Mouse (Mus musculus): ENCODE measurements around the gene Srcin1. TPM values are rescaled to one million over a fixed set of nuclear protein-coding genes. Genes with fewer than 3 reads are reported as not detected.

Gene Srcin1
- polyA plus RNA-seq, 1 experiment from 2014 or later, result 6.5 TPM

DNA sequence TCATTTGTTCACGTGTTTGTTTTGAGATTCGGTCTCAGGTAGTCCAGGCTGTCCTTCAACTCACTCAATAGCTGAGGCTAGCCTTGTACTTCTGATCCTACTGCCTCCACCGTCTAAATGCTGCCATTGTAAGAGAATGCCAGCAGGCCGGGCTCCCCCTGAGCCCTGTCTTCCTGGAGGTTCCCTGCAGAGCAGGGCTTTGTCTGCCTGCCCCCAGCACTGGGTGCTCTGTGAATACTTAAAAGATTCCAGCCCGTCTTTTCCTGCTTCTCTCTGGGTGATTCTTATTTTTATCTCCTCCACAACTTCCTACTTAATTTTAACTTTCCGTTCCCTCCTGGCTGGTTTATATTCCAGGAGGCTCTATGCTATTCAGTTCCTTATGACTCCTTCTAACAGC lies 26.2 kb upstream of the Srcin1 start:
- no peak for ATAC-seq (ENCODE audit: low FRiP score, low read depth)
- H3K36me3 ChIP-seq, result no peaks in the 10 kb centered on the region
- H3K27ac ChIP-seq (replicated peaks), result peak overlapping the region; percentile 20; the same call in 1 of the 2 replicates
- H3K9ac ChIP-seq (replicated peaks), result no peak overlapping the region
- WGBS, result 20% methylated on average over 6 of the region's 6 CpGs
- no peak overlapping the region for H3K4me3 ChIP-seq
- no peak overlapping the region for H3K4me2 ChIP-seq (replicated peaks)
- H3K27me3 ChIP-seq, result peaks cover 9% of the 10 kb centered on the region; the same call in 1 of the 2 replicates
- 0 out of 2 replicates have a peak, but pooled peaks cover 9% of the 10 kb centered on the region for H3K9me3 ChIP-seq
- H3K4me1 ChIP-seq, result 0 out of 2 replicates have a peak, but pooled peaks cover 5% of the 10 kb centered on the region

DNA sequence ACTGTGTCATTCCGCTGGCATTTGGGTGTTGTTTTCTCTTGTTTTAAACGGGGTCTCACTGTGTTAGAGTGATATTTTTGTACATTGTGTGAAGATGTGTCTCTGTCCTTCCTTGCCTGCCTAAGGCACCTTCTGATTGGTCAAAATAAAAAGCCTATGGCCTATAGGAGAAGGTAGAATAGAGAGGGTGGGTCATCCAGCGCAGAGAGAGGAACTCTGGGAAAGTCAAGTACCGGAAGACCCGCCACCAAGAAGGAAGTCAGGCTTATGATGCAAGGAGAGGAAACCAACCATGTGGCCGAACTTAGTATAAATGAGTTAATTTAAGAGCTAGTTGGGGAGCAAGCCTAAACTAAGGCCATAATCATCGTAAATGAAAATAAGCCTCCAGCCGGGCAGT lies 23.1 kb upstream of the Srcin1 start:
- no peak overlapping the region for H3K27ac ChIP-seq (replicated peaks)
- ATAC-seq (ENCODE audit: low FRiP score, low read depth), result no peak
- H3K4me1 ChIP-seq, result 0 out of 2 replicates have a peak, but pooled peaks cover 2% of the 10 kb centered on the region
- H3K27me3 ChIP-seq, result no peaks in the 10 kb centered on the region
- H3K4me2 ChIP-seq (replicated peaks), result no peak overlapping the region
- no peaks in the 10 kb centered on the region for H3K36me3 ChIP-seq
- H3K9me3 ChIP-seq, result 0 out of 2 replicates have a peak, but pooled peaks cover 9% of the 10 kb centered on the region
- H3K9ac ChIP-seq (replicated peaks), result no peak overlapping the region
- no peak overlapping the region for H3K4me3 ChIP-seq
- 91% methylated on average over 8 of the region's 8 CpGs for WGBS

DNA sequence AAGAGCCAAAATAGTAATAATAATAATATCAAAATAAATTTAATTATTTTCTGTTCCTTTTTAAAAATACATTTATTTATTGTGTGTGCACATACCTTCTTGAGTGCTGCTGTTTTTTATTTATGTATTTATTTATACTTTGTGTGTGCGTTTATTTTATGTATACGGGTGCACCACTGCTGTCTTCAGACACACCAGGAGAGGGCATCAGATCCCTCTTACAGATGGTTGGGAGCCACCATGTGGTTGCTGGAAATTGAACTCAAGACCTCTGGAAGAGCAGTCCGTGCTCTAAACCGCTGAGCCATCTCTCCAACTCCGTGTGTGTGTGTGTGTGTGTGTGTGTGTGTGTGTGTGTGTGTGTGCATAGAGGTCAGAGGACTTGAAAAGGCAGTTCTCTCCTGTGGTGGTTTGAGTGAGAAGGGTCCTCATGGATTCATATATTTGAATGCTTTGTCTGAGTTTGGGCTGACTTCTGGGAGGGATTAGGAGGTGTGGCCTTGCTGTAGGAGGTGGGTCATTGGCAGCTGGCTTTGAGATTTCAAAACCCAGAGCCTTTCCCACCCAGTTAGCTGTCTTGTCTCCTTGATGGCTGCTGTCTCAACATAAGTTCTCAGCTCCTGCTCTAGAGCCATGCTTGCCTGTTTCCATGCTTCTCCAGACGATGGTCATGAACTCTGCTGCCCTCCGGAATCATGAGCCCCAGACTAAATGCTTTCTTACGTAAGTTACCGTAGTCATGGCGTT lies 22.1 kb upstream of the Srcin1 start:
- Histone ChIP-seq H3K4me1 (0 out of 2 replicates have a peak, but pooled peaks cover 2% of the 10 kb centered on the region), H3K4me3 (no peak overlapping the region), H3K9me3 (0 out of 2 replicates have a peak, but pooled peaks cover 9% of the 10 kb centered on the region), H3K27me3 (no peaks in the 10 kb centered on the region), H3K27ac (replicated peaks) (no peak overlapping the region), H3K36me3 (no peaks in the 10 kb centered on the region), H3K4me2 (replicated peaks) (no peak overlapping the region), H3K9ac (replicated peaks) (no peak overlapping the region)
- WGBS, result 81% methylated on average over 10 of the region's 10 CpGs
- no peak for ATAC-seq (ENCODE audit: low FRiP score, low read depth)

DNA sequence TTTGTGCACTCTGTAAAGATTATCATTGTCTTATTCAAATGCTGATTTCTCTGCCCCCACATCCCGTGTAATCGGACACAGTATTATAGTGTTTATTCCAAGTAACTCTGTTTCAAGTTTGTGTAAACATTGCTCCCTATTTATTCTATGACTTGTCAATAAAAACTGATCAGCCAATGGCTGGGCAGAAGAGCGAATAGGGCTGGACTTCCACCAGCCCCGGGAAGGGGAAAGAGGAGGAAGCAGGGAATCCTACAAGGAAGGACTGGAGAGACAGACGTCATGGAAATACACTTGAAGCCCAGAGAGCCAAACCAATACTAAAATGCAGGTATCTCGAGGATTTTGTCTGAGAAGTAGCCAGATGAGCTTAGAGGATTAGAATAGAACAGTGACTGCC lies 18.1 kb upstream of the Srcin1 start:
- no peak overlapping the region for H3K4me3 ChIP-seq
- H3K36me3 ChIP-seq, result no peaks in the 10 kb centered on the region
- H3K27ac ChIP-seq (replicated peaks), result no peak overlapping the region
- 0 out of 2 replicates have a peak, but pooled peaks cover 1% of the 10 kb centered on the region for H3K9me3 ChIP-seq
- H3K27me3 ChIP-seq, result peaks cover 9% of the 10 kb centered on the region; the same call in 1 of the 2 replicates
- peaks cover 14% of the 10 kb centered on the region for H3K4me1 ChIP-seq
- no peak overlapping the region for H3K9ac ChIP-seq (replicated peaks)
- no peak for ATAC-seq (ENCODE audit: low FRiP score, low read depth)
- 51% methylated on average over 6 of the region's 6 CpGs for WGBS
- H3K4me2 ChIP-seq (replicated peaks), result no peak overlapping the region

DNA sequence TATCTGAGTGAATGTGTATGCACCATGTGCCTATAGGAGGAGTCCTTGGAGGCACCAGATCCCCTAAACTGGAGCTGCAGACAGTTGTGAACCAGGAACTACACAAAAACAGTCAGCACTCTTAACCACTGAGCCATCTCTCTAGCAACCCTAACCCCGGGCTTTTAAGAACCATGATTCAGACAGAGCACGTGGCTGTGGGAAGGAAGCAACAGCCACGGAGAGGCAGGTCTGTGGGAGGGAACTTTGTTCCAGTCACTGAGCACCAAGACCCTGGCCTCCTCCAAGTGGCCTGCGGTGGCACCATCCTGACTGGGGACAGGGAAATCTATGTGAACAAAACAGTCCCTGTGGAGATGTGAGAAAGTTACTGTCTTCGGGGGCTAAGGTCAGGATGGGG lies 15.9 kb upstream of the Srcin1 start:
- H3K27ac ChIP-seq (replicated peaks), result no peak overlapping the region
- no peak for ATAC-seq (ENCODE audit: low FRiP score, low read depth)
- no peak overlapping the region for H3K4me3 ChIP-seq
- no peak overlapping the region for H3K9ac ChIP-seq (replicated peaks)
- H3K36me3 ChIP-seq, result no peaks in the 10 kb centered on the region
- WGBS, result 24% methylated on average over 5 of the region's 5 CpGs
- no peaks in the 10 kb centered on the region for H3K9me3 ChIP-seq
- peaks cover 9% of the 10 kb centered on the region; the same call in 1 of the 2 replicates for H3K27me3 ChIP-seq
- H3K4me2 ChIP-seq (replicated peaks), result no peak overlapping the region
- H3K4me1 ChIP-seq, result peaks cover 16% of the 10 kb centered on the region

DNA sequence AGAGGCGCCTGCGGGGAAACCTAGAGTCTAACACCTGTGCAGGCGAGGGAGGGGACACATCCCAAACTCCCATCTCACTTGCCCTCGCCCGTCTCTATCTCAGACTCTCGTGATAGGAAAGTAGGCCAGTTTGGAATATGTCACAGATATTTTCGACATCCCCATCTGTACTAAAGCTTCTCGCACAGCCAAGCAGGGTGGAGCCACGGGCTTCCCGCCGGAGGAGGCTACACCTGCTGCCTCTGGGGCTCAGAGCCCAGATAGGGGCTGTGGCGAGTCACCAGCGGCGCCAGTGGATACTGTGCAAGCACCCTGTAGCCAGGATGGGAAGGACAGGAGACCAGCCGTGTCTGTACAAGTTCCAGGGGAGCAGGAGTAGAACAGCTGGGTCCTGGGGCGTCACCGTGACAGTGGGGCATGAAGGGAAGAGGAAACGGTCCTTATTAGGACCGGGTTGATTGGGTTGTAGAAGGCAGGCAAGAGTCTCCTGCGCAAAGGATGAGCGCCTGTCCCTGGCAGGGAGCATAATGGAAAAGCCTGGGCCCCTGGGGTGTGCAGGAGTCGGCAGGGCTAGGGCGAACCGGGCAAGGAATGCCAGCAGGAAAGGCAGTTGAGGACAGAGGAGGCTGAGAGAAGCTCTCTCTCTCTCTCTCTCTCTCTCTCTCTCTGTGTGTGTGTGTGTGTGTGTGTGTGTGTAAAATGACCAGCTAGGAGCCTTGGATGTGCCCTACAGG lies 14.4 kb upstream of the Srcin1 start:
- no peaks in the 10 kb centered on the region for H3K9me3 ChIP-seq
- no peak overlapping the region for H3K9ac ChIP-seq (replicated peaks)
- 32% methylated on average over 24 of the region's 24 CpGs for WGBS
- H3K27ac ChIP-seq (replicated peaks), result no peak overlapping the region
- no peak for ATAC-seq (ENCODE audit: low FRiP score, low read depth)
- peaks cover 16% of the 10 kb centered on the region for H3K4me1 ChIP-seq
- H3K27me3 ChIP-seq, result peaks cover 9% of the 10 kb centered on the region; the same call in 1 of the 2 replicates
- H3K36me3 ChIP-seq, result no peaks in the 10 kb centered on the region
- H3K4me3 ChIP-seq, result no peak overlapping the region
- no peak overlapping the region for H3K4me2 ChIP-seq (replicated peaks)

DNA sequence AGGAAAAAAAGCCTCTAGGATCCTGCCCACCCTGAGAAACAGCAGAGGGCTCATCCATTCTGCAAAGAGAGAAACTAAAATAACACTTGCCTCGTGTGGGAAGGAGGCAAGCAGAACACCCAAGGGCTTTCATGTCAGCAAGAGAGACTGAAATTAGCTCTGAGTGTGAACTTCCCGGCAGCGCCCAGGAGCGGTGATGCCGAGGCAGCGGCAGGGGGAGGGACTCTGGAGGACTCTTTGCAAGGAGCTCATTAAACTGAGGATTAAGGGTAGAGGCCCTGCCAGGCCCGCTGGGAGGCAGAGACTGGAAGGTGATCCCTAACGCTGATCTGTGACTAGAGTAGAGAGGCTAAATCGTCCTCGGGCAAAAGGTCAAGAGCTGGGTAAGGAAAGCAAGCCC lies 13.2 kb upstream of the Srcin1 start:
- WGBS, result 1% methylated on average over 10 of the region's 10 CpGs

DNA sequence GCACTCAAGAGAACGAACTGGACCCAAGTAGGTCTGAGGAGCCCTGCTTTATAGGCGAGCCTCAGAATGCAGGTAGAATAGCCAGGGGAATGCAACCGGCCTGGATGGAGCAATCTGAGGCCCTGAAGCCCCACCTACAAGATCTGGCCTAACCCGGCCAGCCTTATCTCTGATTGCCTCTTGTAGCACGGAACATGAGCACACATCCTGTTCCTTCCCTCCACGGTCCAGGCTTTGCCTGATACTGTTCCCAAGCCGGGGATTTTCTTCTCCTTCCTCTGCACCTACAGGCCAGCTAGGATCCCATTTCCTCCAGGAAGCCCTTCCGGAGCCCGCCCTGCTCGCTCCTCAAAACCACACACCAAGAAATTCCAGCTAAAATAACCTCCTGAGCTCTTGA lies 9.9 kb upstream of the Srcin1 start:
- H3K4me1 ChIP-seq, result peaks cover 16% of the 10 kb centered on the region
- no peak overlapping the region for H3K9ac ChIP-seq (replicated peaks)
- no peak overlapping the region for H3K4me3 ChIP-seq
- peaks cover 14% of the 10 kb centered on the region for H3K27me3 ChIP-seq
- 79% methylated on average over 10 of the region's 10 CpGs for WGBS
- H3K4me2 ChIP-seq (replicated peaks), result no peak overlapping the region
- no peak overlapping the region for H3K27ac ChIP-seq (replicated peaks)
- H3K36me3 ChIP-seq, result no peaks in the 10 kb centered on the region
- ATAC-seq (ENCODE audit: low FRiP score, low read depth), result no peak
- no peaks in the 10 kb centered on the region for H3K9me3 ChIP-seq

More for the DNA sequence above, 13.2 kb upstream of the Srcin1 start:
- no peak for ATAC-seq (ENCODE audit: low FRiP score, low read depth)
- Histone ChIP-seq H3K36me3 (no peaks in the 10 kb centered on the region), H3K4me1 (peaks cover 16% of the 10 kb centered on the region), H3K9ac (replicated peaks) (no peak overlapping the region), H3K9me3 (no peaks in the 10 kb centered on the region), H3K27ac (replicated peaks) (no peak overlapping the region), H3K4me2 (replicated peaks) (no peak overlapping the region), H3K4me3 (no peak overlapping the region), H3K27me3 (peaks cover 14% of the 10 kb centered on the region)

DNA sequence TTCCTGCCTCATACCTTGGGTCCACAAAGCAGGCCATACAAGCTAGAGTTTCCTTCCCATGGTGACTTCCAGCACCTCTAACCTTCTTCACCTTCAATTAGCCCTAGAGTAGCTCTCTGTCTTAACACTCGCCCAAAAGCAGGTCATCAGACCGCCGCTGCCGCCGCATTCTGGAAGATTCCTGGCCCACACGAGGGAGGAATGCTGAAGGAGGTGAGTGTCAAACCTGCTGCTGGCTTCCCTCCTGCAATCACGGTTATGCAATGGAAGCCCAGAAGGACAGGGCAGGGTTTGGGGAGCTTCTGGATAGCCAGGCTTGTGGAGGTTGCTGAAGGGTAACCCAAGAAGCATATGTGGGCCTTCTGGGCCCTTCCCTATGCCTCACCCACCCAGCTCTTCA lies 8.5 kb upstream of the Srcin1 start:
- H3K4me2 ChIP-seq (replicated peaks), result no peak overlapping the region
- H3K9ac ChIP-seq (replicated peaks), result no peak overlapping the region
- H3K27me3 ChIP-seq, result peaks cover 5% of the 10 kb centered on the region; the same call in 1 of the 2 replicates
- WGBS, result 79% methylated on average over 7 of the region's 7 CpGs
- no peaks in the 10 kb centered on the region for H3K36me3 ChIP-seq
- no peak for ATAC-seq (ENCODE audit: low FRiP score, low read depth)
- H3K4me1 ChIP-seq, result peaks cover 9% of the 10 kb centered on the region
- no peak overlapping the region for H3K27ac ChIP-seq (replicated peaks)
- H3K4me3 ChIP-seq, result no peak overlapping the region
- no peaks in the 10 kb centered on the region for H3K9me3 ChIP-seq

DNA sequence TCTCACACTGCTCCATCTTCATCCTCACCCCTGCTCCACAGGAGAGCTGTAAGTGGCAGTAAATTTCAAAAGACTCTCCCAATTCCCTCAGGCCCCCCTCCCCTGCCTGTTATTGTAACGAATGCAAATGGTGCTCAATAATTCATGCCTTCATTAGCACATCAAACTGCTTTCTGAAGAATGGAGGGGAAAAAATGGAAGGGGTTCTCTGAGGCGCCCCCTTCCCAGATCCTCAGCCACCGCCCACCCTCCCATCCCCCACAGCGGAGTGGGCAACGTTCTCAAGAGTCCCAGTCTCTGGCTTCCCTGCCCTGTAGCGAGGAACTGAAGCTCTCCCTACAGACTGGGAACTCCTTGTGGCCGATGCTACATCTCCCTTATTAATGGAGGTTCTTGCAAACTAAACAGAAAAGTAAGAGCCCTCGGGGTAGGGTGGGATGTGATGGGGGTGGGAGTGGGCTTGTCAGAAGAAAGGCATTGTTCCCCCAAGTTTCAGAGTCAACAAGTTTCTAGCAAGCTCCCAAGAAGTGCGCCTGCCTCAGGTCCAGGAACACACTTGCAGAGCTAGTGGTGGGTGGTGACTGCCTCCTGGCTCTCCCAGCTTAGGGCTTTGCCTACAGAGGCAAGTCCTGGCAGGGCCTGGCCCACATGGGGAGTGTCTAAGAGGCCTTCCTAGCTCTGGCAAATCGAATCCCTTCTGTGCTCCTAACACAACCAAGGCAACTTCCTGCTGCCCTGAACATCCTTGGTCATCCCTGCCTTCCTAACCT lies 3.3 kb upstream of the Srcin1 start:
- Histone ChIP-seq H3K9ac (replicated peaks) (peak overlapping the region; percentile 7; the same call in 1 of the 2 replicates), H3K9me3 (no peaks in the 10 kb centered on the region), H3K4me2 (replicated peaks) (peak overlapping the region; percentile 31), H3K27ac (replicated peaks) (peak overlapping the region; percentile 40), H3K27me3 (peaks cover 31% of the 10 kb centered on the region), H3K36me3 (no peaks in the 10 kb centered on the region), H3K4me3 (no peak overlapping the region), H3K4me1 (peaks cover 25% of the 10 kb centered on the region)
- 11% methylated on average over 10 of the region's 10 CpGs for WGBS
- peak; percentile 27; the same call in 1 of the 2 replicates for ATAC-seq (ENCODE audit: low FRiP score, low read depth)

DNA sequence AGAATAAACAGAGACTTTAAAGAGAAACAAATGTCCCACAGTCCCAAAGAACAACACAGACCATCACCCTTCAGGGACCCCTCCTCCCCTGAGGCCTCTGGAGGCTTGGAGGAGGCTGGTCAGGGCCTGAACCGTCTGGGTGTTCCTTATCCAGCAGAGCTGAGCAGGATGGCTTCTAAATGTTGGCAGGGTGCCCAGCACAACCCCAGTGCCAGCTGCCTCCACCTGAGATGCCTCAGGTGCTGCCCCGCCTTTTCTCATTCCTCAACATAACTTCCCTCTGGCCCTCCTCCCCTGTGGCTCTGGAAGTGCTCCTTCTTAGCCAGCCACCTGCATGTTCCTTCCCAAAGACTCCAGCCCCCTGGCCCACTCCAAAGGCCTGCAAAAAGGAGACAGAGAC lies 2.3 kb upstream of the Srcin1 start:
- no peak overlapping the region for H3K4me3 ChIP-seq
- WGBS, result 61% methylated on average over 2 of the region's 2 CpGs

More for the DNA sequence above, 2.3 kb upstream of the Srcin1 start:
- Histone ChIP-seq H3K9me3 (no peaks in the 10 kb centered on the region), H3K9ac (replicated peaks) (no peak overlapping the region), H3K27ac (replicated peaks) (peak overlapping the region; percentile 40), H3K4me1 (peaks cover 35% of the 10 kb centered on the region), H3K4me2 (replicated peaks) (no peak overlapping the region), H3K36me3 (no peaks in the 10 kb centered on the region), H3K27me3 (peaks cover 40% of the 10 kb centered on the region)
- ATAC-seq (ENCODE audit: low FRiP score, low read depth), result no peak
